Mouse (Mus musculus) lung, adult 2 months (tissue): Measurements from ENCODE around the gene Zfhx2.

Experiments
- CTCF ChIP-seq: fragments of 200-500 bp; IDR thresholded peaks from 2 replicates; pipeline ENCODE4 v1.5.1; 2011; ENCODE audit warnings: mild to moderate bottlenecking, low read length, control low read depth; ENCODE audit not compliant: insufficient read depth
- POLR2A ChIP-seq: fragments of 200-500 bp; IDR thresholded peaks from 2 replicates; pipeline ENCODE4 v1.6.1; 2011; ENCODE audit warnings: low read depth, mild to moderate bottlenecking, control low read depth, low read length, borderline replicate concordance; ENCODE audit errors: extremely low read depth

- TF ChIP-seq CTCF = peak; percentile 58
- TF ChIP-seq POLR2A = no peak
These were observed 5.9 kb upstream of the Zfhx2 start for GRCm38 (mm10) chr14:55098067-55098466.
